Mouse (Mus musculus): ENCODE measurements around the gene Trim28. TPM values are rescaled to one million over a fixed set of nuclear protein-coding genes. Genes with fewer than 3 reads are reported as not detected.
A peak's percentile ranks its signal among the peaks of the same experiment; 100 is the strongest.

Gene Trim28
- polyA plus RNA-seq, 1 experiment from 2014 or later = 122 TPM

GRCm38 (mm10) chr7:12970906-12971305, 28.0 kb upstream of the Trim28 start:
- Histone ChIP-seq H3K9me3 (replicated peaks; ENCODE audit: control insufficient read depth, low read length) (no peaks in the 10 kb centered on the region), H3K27me3 (ENCODE audit: control insufficient read depth, insufficient read depth, low read length) (no peaks in the 10 kb centered on the region), H3K4me1 (ENCODE audit: control insufficient read depth, insufficient read depth, low read length) (peaks cover 8% of the 10 kb centered on the region), H3K27ac (ENCODE audit: low read length) (no peak overlapping the region), H3K4me3 (replicated peaks; ENCODE audit: low read length) (no peak overlapping the region), H3K36me3 (ENCODE audit: control insufficient read depth, insufficient read depth, low read length) (peaks cover 23% of the 10 kb centered on the region; the same call in 1 of the 2 replicates), H3K9ac (ENCODE audit: low read length) (no peak overlapping the region), H3K4me2 (ENCODE audit: low read depth, low read length) (no peak overlapping the region)
- 94% methylated on average over 25 of the region's 25 CpGs for WGBS
- ATAC-seq (ENCODE audit: insufficient read depth, low FRiP score) = no peak

DNA sequence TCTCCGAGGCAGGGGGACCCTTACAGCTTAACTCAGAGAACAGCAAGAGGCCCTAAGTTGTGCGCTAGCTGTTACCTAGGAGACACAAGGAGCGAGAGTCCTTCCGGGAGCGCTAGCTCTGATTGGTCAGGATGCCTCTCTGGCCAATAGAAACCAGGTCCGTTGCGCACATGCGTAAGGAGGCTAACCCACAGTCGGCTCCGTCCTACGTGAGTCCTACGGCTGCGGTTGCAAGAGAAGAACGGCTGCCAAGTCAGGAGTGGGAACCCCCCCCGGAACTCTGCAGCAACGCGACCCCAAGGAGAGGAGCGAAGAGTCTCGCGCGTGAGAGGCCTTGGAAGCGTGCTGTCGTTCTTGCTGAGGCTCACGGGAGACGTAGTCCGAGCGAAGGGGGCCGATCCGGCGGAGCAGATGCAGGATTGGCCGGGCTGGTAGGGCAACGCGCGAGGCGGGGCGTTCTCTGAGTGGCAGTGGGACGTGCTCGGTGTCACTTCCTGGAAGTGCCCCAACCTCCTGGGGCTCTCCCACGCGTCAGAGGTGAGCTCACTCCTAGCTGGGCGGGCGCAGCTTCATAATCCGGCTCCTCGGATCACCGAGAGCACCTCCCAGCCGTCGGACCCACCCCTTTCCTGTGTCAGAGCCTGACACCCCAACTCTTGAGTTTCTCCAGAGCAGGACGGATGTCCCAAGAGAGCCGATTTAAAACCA, 21.1 kb upstream of the Trim28 start, which contains the start of gene Zfp446:
Gene Zfp446 (plus strand): TSS at position 167 of the 708 bp plus-strand sequence.
- Histone ChIP-seq H3K27ac (ENCODE audit: low read length) (peak within 1 kb of the TSS; percentile 97), H3K4me3 (replicated peaks; ENCODE audit: low read length) (peak within 1 kb of the TSS; percentile 74), H3K9ac (ENCODE audit: low read length) (peak within 1 kb of the TSS; percentile 85), H3K4me1 (ENCODE audit: control insufficient read depth, insufficient read depth, low read length) (peaks cover 8% of the 10 kb centered on the region), H3K9me3 (replicated peaks; ENCODE audit: control insufficient read depth, low read length) (no peaks in the 10 kb centered on the region), H3K27me3 (ENCODE audit: control insufficient read depth, insufficient read depth, low read length) (no peaks in the 10 kb centered on the region), H3K4me2 (ENCODE audit: low read depth, low read length) (peak within 1 kb of the TSS; percentile 70), H3K36me3 (ENCODE audit: control insufficient read depth, insufficient read depth, low read length) (no peaks in the 10 kb centered on the region)
- under 1% methylated on average over 49 of the region's 49 CpGs for WGBS
- ATAC-seq (ENCODE audit: insufficient read depth, low FRiP score) = peak; percentile 98

GRCm38 (mm10) chr7:12978931-12979722, 19.8 kb upstream of the Trim28 start:
- ATAC-seq (ENCODE audit: insufficient read depth, low FRiP score) = no peak
- Histone ChIP-seq H3K4me1 (ENCODE audit: control insufficient read depth, insufficient read depth, low read length) (peaks cover 8% of the 10 kb centered on the region), H3K36me3 (ENCODE audit: control insufficient read depth, insufficient read depth, low read length) (no peaks in the 10 kb centered on the region), H3K9me3 (replicated peaks; ENCODE audit: control insufficient read depth, low read length) (no peaks in the 10 kb centered on the region), H3K27ac (ENCODE audit: low read length) (peak overlapping the region; percentile 91), H3K27me3 (ENCODE audit: control insufficient read depth, insufficient read depth, low read length) (no peaks in the 10 kb centered on the region), H3K9ac (ENCODE audit: low read length) (peak overlapping the region; percentile 81; the same call in 1 of the 2 replicates), H3K4me3 (replicated peaks; ENCODE audit: low read length) (no peak overlapping the region), H3K4me2 (ENCODE audit: low read depth, low read length) (peak overlapping the region; percentile 65)
- 83% methylated on average over 18 of the region's 18 CpGs for WGBS

DNA sequence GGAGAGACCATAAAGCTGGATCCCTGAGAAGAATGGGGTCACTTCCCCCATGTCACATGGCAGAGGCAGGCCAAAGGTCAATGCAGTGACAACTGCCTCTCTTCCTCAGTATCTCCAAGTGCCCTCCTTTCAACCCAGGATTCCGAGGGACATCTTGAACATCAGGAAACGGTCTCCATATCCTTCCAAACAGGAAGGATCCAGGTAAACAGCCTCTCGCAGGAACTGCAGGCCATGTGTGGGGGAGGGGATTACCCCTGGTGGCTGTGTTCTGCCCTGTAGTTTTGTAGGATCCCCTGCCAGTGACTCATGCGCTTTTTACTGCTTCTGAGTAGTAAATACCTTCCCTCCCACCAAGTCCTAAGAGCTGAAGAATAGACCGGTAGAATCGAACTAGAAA, 19.1 kb upstream of the Trim28 start:
- H3K27ac ChIP-seq (ENCODE audit: low read length) = no peak overlapping the region
- no peaks in the 10 kb centered on the region for H3K36me3 ChIP-seq (ENCODE audit: control insufficient read depth, insufficient read depth, low read length)
- H3K27me3 ChIP-seq (ENCODE audit: control insufficient read depth, insufficient read depth, low read length) = no peaks in the 10 kb centered on the region
- no peaks in the 10 kb centered on the region for H3K9me3 ChIP-seq (replicated peaks; ENCODE audit: control insufficient read depth, low read length)
- no peak overlapping the region for H3K4me3 ChIP-seq (replicated peaks; ENCODE audit: low read length)
- H3K9ac ChIP-seq (ENCODE audit: low read length) = no peak overlapping the region
- WGBS = 62% methylated on average over 6 of the region's 6 CpGs
- H3K4me1 ChIP-seq (ENCODE audit: control insufficient read depth, insufficient read depth, low read length) = peaks cover 8% of the 10 kb centered on the region
- no peak overlapping the region for H3K4me2 ChIP-seq (ENCODE audit: low read depth, low read length)
- ATAC-seq (ENCODE audit: insufficient read depth, low FRiP score) = no peak

- Histone ChIP-seq H3K4me1 (ENCODE audit: control insufficient read depth, insufficient read depth, low read length) (peaks cover 8% of the 10 kb centered on the region), H3K4me2 (ENCODE audit: low read depth, low read length) (no peak overlapping the region), H3K27ac (ENCODE audit: low read length) (no peak overlapping the region), H3K9me3 (replicated peaks; ENCODE audit: control insufficient read depth, low read length) (no peaks in the 10 kb centered on the region), H3K36me3 (ENCODE audit: control insufficient read depth, insufficient read depth, low read length) (no peaks in the 10 kb centered on the region), H3K9ac (ENCODE audit: low read length) (no peak overlapping the region), H3K27me3 (ENCODE audit: control insufficient read depth, insufficient read depth, low read length) (no peaks in the 10 kb centered on the region), H3K4me3 (replicated peaks; ENCODE audit: low read length) (no peak overlapping the region)
- ATAC-seq (ENCODE audit: insufficient read depth, low FRiP score) = no peak
- 85% methylated on average over 7 of the region's 7 CpGs for WGBS
Measured at GRCm38 (mm10) chr7:12980291-12980690, 18.6 kb upstream of the Trim28 start.

DNA sequence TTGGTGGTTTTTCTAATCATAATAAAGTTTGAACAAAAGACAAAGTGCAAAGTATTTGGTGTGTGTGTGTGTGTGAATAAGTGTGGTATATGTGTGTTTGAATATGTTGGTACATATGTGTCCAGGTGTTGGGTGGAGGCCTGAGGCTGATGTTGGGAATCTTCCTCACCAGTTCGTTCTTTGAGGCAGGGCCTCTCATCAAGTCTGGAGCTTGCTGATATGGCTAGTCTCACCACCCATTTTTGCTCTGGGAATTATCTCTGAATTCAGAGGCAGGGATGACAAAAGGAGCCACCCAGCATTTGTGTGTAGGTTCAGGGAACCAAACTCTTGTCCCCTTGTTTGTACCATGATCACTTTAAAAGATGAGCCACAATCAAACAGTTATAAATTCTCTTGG, 13.2 kb upstream of the Trim28 start:
- 83% methylated on average over 1 of the region's 1 CpGs for WGBS
- no peaks in the 10 kb centered on the region for H3K27me3 ChIP-seq (ENCODE audit: control insufficient read depth, insufficient read depth, low read length)

GRCm38 (mm10) chr7:12986906-12987305, 12.0 kb upstream of the Trim28 start:
- no peaks in the 10 kb centered on the region for H3K4me1 ChIP-seq (ENCODE audit: control insufficient read depth, insufficient read depth, low read length)
- 84% methylated on average over 8 of the region's 8 CpGs for WGBS
- no peak for ATAC-seq (ENCODE audit: insufficient read depth, low FRiP score)
- H3K27ac ChIP-seq (ENCODE audit: low read length) = no peak overlapping the region
- no peak overlapping the region for H3K9ac ChIP-seq (ENCODE audit: low read length)
- no peak overlapping the region for H3K4me3 ChIP-seq (replicated peaks; ENCODE audit: low read length)
- no peak overlapping the region for H3K4me2 ChIP-seq (ENCODE audit: low read depth, low read length)
- no peaks in the 10 kb centered on the region for H3K27me3 ChIP-seq (ENCODE audit: control insufficient read depth, insufficient read depth, low read length)
- no peaks in the 10 kb centered on the region for H3K9me3 ChIP-seq (replicated peaks; ENCODE audit: control insufficient read depth, low read length)
- no peaks in the 10 kb centered on the region for H3K36me3 ChIP-seq (ENCODE audit: control insufficient read depth, insufficient read depth, low read length)

More for the DNA sequence above, 13.2 kb upstream of the Trim28 start:
- Histone ChIP-seq H3K36me3 (ENCODE audit: control insufficient read depth, insufficient read depth, low read length) (no peaks in the 10 kb centered on the region), H3K4me2 (ENCODE audit: low read depth, low read length) (no peak overlapping the region), H3K9me3 (replicated peaks; ENCODE audit: control insufficient read depth, low read length) (no peaks in the 10 kb centered on the region), H3K4me1 (ENCODE audit: control insufficient read depth, insufficient read depth, low read length) (no peaks in the 10 kb centered on the region), H3K4me3 (replicated peaks; ENCODE audit: low read length) (no peak overlapping the region), H3K9ac (ENCODE audit: low read length) (no peak overlapping the region), H3K27ac (ENCODE audit: low read length) (no peak overlapping the region)
- ATAC-seq (ENCODE audit: insufficient read depth, low FRiP score) = no peak

- no peak overlapping the region for H3K27ac ChIP-seq (ENCODE audit: low read length)
- no peaks in the 10 kb centered on the region for H3K9me3 ChIP-seq (replicated peaks; ENCODE audit: control insufficient read depth, low read length)
- no peak overlapping the region for H3K4me2 ChIP-seq (ENCODE audit: low read depth, low read length)
- H3K9ac ChIP-seq (ENCODE audit: low read length) = no peak overlapping the region
- no peaks in the 10 kb centered on the region for H3K27me3 ChIP-seq (ENCODE audit: control insufficient read depth, insufficient read depth, low read length)
- H3K4me1 ChIP-seq (ENCODE audit: control insufficient read depth, insufficient read depth, low read length) = no peaks in the 10 kb centered on the region
- WGBS = 78% methylated on average over 8 of the region's 8 CpGs
- no peak for ATAC-seq (ENCODE audit: insufficient read depth, low FRiP score)
- no peaks in the 10 kb centered on the region for H3K36me3 ChIP-seq (ENCODE audit: control insufficient read depth, insufficient read depth, low read length)
- no peak overlapping the region for H3K4me3 ChIP-seq (replicated peaks; ENCODE audit: low read length)
Measured at GRCm38 (mm10) chr7:12987409-12988189, 11.3 kb upstream of the Trim28 start.

Data from stomach, embryonic 16.5 days (tissue).